Mouse (Mus musculus): ENCODE data around the gene Bag5. TPM values are rescaled to one million over a fixed set of nuclear protein-coding genes. Genes with fewer than 3 reads are reported as not detected.
"Not testable (repeated sequence)": the region's sequence is repeated elsewhere in the genome, so short reads cannot be mapped to it uniquely, and the experiment has no call there.

Bag5 gene
- total RNA-seq, 2 experiments from 2014 or later: 46.7 to 54.1 TPM

DNA sequence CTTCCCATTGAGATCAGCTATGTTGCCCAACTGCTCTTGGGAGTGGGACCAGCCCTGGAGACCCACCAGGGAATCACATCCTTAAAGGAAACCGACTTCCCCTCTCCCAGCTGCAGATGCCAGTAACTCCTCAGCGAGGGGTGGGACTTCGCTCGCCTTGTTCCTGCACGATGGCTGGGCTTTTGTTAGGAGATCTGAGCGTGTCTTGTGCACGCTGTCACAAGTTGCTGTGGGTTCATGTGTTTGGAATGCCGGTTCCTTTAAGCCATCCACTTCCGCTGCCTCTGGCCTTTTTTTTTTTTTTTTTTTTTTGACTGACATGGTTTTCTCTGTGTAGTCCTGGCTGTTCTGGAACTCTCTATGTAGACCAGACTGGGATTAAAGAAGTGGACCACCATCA, 24.3 kb upstream of the Bag5 start:
- no peak for DNase-seq (ENCODE audit: extremely low spot score in 1 of 2, low spot score in 1 of 2)

DNA sequence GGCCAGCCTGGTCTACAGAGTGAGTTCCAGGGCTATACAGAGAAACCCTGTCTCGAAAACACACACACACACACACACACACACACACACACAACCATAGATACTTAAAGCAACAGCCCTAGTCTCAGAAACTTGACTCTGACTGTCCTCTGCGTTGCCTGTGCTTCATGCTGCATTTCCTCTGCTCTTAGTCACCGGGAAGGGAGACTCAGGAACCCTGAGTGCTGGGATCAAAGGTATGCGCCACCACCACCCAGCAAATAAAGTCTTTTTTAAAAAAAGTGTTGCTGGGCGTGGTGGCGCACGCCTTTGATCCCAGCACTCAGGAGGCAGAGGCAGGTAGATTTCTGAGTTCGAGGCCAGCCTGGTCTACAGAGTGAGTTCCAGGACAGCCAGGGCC, 23.6 kb upstream of the Bag5 start:
- DNase-seq (ENCODE audit: extremely low spot score in 1 of 2, low spot score in 1 of 2): not testable (repeated sequence)

DNA sequence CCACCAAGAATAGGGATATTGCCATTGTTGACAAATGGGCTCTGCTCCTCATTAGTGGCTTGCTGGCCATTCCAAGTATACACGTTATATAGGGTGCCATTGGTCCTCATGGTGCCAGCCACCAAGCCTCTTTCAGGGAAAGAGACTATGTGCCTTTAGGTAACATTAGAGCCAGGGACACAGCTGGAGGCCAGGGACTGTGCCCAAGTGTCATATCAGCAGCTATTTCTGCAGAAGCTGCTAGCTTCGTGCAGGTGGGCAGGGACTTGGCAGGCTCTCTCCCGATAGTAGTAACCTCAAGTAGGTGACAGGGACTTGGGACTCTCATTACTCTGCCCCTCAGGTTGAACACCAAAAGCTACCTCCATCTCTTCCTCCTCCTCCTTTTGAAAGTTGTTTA, 21.9 kb upstream of the Bag5 start:
- DNase-seq (ENCODE audit: extremely low spot score in 1 of 2, low spot score in 1 of 2): no peak

- DNase-seq (ENCODE audit: extremely low spot score in 1 of 2, low spot score in 1 of 2): no peak
These were observed 19.9 kb upstream of the Bag5 start for GRCm38 (mm10) chr12:111732921-111733320.

- peak; percentile 73 to 86 for DNase-seq (ENCODE audit: extremely low spot score in 1 of 2, low spot score in 1 of 2)
These were observed 19.1 kb upstream of the Bag5 start for GRCm38 (mm10) chr12:111731822-111732807.

DNA sequence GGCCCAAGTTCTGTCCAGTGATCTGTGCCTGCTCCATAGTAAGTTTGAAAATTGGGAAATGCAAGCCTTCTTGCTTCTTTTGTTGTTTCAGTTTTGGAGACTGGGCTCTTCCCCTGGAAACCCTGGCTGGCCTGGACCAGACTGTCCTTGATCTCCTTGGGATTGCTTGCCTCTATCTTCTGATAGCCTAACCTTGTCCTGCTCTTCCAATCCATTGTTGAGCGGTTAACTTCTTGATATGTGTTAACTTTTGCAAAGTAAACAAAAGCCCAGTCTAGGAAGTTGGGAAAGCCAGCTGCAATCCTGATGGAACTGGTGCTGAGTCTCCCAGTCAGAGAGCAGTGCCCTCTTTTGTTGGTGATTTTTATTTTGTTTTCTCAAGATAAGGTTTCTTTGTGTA, 14.9 kb upstream of the Bag5 start:
- DNase-seq (ENCODE audit: extremely low spot score in 1 of 2, low spot score in 1 of 2): no peak

- DNase-seq (ENCODE audit: extremely low spot score in 1 of 2, low spot score in 1 of 2): peak; percentile 15 to 52
These were observed 13.0 kb upstream of the Bag5 start for GRCm38 (mm10) chr12:111726122-111726463.

DNA sequence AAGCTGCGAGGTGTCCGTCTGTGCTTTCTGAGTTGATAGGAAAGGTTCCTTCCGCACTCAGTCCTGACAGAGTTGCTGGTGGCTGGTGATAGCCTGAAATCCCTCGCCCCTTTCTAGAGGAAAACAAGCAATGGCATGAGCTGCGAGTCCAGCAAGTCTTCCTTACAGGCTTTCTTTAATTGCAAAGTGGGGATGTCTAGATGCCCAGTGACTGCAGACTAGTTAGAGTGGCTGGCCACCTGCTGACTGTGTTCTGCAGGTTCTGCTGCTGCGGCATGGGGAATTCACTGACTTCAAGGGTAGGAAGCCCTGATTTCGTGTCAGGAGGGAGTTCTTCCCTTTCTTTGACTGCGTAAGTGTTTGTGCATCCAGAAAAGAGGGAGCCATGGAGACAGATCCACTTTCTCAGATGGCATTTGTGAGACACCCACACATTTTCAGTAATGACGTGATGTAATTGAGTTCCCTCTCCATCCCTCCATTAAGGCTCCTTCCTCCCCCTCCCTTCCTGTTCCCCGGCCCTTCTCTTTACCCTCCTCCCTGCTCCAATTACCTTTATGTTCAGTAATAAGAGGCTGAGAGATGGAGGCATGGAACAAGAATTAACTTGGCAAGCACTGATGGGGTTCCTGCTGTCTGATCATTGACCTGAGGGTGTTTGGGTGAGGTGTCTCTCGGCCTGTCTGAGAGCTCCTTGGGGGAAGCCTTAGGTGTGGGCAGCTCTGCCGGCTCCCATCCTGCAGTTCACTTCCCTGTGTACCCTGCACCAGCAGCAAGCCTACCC, 12.5 kb upstream of the Bag5 start:
- DNase-seq (ENCODE audit: extremely low spot score in 1 of 2, low spot score in 1 of 2): peak in 1 of 2 experiments; percentile 12

DNA sequence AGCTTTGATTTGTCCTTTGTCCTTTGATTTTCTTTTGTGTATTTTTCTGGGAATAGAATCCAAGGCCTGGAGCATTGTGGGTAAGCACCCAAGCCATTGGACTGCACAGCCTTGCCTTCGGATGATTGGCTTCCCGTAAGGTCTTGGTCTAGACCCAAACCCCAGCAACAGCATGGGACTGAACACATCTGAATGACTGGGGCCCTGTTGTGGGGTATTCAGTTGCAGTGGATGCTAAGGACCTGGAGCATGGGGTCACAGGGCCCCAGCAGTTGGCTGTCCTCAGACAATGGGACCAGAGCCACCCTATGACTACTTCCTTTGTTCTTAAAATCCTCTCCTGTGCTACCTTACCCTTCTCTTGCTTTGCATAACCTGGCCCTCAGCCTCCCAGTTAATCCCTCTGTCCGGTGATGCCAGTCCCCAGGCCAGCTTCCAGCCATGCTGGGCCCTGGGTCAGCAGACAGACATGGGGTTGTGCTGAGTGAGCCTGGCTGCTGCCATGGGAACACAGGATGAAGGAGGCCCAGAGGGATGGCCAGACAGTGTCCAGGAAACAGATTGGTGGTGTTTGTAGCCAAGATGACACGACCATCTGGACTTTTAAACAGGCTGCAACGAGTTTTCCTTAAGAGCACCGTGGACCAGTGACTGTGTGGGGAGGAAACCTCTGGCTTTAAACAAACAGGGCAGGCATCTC, 11.7 kb upstream of the Bag5 start:
- no peak for DNase-seq (ENCODE audit: extremely low spot score in 1 of 2, low spot score in 1 of 2)

- DNase-seq (ENCODE audit: extremely low spot score in 1 of 2, low spot score in 1 of 2): peak in 1 of 2 experiments; percentile 79
These were observed 9.6 kb upstream of the Bag5 start for GRCm38 (mm10) chr12:111722654-111723053.

GRCm38 (mm10) chr12:111720222-111720621, 7.2 kb upstream of the Bag5 start:
- DNase-seq (ENCODE audit: extremely low spot score in 1 of 2, low spot score in 1 of 2): no peak

- no peak for DNase-seq (ENCODE audit: extremely low spot score in 1 of 2, low spot score in 1 of 2)
These were observed 5.6 kb upstream of the Bag5 start for GRCm38 (mm10) chr12:111718656-111719055.

DNA sequence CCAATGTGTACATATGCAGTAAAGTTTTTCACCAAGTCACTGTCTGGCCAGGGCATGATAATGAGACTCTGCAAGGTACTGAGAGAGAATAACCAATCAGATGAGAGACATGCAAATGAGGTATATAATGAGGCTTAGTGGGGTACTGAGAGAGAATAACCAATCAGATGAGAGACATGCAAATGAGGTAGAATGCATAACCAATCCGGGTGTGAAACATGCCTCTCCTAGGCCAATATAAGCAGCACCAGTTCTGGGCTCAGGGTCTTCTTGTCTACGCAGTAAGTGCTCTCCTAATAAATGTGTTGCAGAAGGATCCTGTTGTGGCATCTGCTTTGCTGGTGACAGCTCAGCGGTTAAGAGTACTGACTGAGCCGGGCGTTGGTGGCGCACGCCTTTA, 3.4 kb upstream of the Bag5 start:
- DNase-seq (ENCODE audit: extremely low spot score in 1 of 2, low spot score in 1 of 2): no peak

GRCm38 (mm10) chr12:111713880-111714279, 823 bp upstream of the Bag5 start:
- not testable (repeated sequence) for DNase-seq (ENCODE audit: extremely low spot score in 1 of 2, low spot score in 1 of 2)

GRCm38 (mm10) chr12:111712476-111712875, 581 bp downstream of the Bag5 start:
- no peak for DNase-seq (ENCODE audit: extremely low spot score in 1 of 2, low spot score in 1 of 2)

DNA sequence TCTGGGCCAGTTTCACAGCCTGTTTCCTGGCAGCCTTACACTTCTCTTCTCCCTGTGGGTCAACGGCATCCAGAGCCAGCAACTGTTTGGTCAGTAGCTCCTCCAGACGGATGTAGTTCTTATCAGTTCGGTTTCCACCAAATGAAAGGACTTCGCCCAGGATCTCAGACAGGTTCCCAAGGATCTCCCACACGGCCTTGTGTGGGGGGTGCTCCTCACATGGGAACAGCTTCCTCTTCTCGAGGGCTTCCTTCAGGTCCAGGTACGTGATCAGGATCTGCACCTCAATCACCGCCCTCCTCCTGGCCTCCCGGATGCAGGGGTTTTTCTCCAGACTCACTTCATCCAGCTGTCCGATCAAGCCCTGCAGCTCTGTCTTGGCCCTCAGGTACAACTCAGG, 3.0 kb downstream of the Bag5 start:
- DNase-seq (ENCODE audit: extremely low spot score in 1 of 2, low spot score in 1 of 2): no peak

- DNase-seq (ENCODE audit: extremely low spot score in 1 of 2, low spot score in 1 of 2): no peak
These were observed 4.9 kb downstream of the Bag5 start for GRCm38 (mm10) chr12:111708181-111708580.

DNA sequence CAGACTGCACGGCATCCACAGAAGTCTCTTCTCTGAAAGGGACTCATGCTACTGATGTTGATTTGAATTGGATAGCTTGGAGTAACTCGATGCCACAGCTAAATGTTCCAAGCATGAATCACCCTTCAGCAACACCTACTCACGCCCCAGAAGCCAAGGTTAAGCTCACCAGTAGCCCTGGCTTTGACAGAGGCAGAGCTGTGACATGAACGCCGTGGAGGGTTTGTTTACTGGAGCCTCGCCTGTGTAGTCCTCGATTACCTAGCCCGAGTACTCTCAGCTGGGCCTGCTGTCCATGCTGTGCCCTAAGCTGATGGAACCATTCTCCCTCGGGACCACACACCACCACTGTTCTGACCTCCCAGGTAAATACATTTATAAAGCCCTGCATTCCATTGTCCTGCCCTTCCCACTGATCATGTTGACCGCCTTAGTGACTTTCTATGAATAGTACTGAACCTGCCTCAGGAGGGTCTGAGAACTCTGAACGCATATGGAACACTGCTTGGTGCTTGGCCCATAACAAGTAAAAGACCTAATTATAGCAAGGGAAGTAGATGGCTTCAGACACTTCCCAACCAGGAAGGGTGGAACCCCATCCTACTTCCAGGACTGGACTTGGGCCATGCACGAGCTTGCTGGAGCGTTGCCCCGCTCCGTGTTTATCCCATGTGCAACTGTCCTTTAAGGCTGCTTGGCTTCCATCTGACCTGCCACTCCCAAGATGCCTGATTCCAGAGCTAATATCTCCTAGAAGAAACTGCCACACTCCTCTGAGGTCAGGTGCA, 7.7 kb downstream of the Bag5 start:
- no peak for DNase-seq (ENCODE audit: extremely low spot score in 1 of 2, low spot score in 1 of 2)

DNA sequence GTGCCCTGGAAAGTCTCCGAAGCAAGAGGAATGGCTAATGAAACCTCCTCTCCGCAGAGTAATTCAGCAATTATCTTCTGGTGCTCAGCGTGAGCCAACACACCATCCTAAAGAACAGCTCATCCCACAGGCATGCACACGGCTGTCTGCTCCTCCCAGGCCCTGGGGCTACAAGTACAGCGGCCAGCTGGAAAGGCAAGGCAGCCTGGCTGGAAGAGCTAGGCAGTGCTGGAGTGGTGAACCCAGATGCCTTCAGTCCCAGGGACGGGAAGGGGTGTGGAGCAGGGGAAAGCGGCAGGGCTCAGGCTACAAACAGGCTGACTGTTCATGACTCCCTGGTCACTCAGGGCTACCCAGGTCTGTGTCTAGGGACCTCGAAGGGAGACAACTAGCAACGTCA, 8.4 kb downstream of the Bag5 start:
- no peak for DNase-seq (ENCODE audit: extremely low spot score in 1 of 2, low spot score in 1 of 2)

GRCm38 (mm10) chr12:111703301-111703700, 9.8 kb downstream of the Bag5 start:
- DNase-seq (ENCODE audit: extremely low spot score in 1 of 2, low spot score in 1 of 2): no peak
